Mouse (Mus musculus): ENCODE measurements around the gene Sesn2.

GRCm38 (mm10) chr4:132444516-132444915, 65.8 kb downstream of the Sesn2 start:
- TF ChIP-seq CTCF (IDR thresholded peaks at IDR 0.05; ENCODE audit: low read depth) (no peak), EP300 (IDR thresholded peaks at IDR 0.05; ENCODE audit: low read depth) (no peak)
